Mouse (Mus musculus): ENCODE measurements around the gene Rnf152.

DNA sequence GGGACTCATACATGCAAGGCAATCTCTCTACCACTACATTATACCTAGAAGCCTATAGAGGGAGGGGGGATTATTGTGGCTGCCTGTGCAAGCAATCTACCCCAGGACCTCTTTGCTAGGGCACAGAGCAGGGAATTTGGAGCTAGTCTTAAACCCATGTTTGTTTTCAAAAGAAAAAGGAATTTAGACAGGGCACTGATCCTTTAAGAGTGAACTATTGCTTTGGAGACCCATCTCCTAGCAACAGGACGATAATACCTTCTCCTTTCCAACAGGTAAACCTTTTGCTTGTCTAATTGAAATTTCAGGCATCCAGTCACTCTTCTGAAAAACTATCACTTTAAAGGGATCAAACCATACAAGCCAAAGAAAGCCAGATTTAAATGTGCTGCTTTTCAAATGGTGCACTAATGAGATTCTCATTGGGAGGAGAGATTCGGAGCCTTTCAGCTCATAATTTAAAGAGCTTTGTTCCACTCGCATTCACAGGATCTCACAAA is 110.4 kb downstream of the Rnf152 start:
- no peak for TF ChIP-seq CTCF (IDR thresholded peaks at IDR 0.05; ENCODE audit: low read depth, low read length)
- TF ChIP-seq POLR2A (IDR thresholded peaks at IDR 0.05; ENCODE audit: borderline replicate concordance, low read depth, low read length), result no peak
